In genomic region chr1:58586171-58586997, GRCm38 (mm10) we compare ENCODE assay signal across 7 mouse cellular contexts. TPM values are rescaled to one million over a fixed set of nuclear protein-coding genes. Genes with fewer than 3 reads are reported as not detected.
DNase-seq lines count a peak whose midpoint lies in the region; ATAC-seq and TF ChIP-seq lines count a peak whose summit lies in the region.

Gene Fam126b (minus strand): TSS chr1:58586323.
Gene Ndufb3 (plus strand): TSS chr1:58586384.

- H3K9me3 ChIP-seq in embryonic facial prominence, embryonic 11.5 days (replicated peaks; ENCODE audit: control insufficient read depth, low read length): no peaks in the 10 kb centered on the region
- no peaks in the 10 kb centered on the region for H3K9me3 ChIP-seq in limb, embryonic 12.5 days
- H3K9me3 ChIP-seq in midbrain, embryonic 15.5 days: no peaks in the 10 kb centered on the region

- H3K4me2 ChIP-seq in embryonic facial prominence, embryonic 11.5 days (ENCODE audit: low read depth, low read length): peak within 1 kb of the TSS; percentile 78
- H3K4me2 ChIP-seq in limb, embryonic 12.5 days: peak within 1 kb of the TSS; percentile 87
- peak within 1 kb of the TSS; percentile 77 for H3K4me2 ChIP-seq in midbrain, embryonic 15.5 days

- no peaks in the 10 kb centered on the region for H3K27me3 ChIP-seq in embryonic facial prominence, embryonic 11.5 days (ENCODE audit: control insufficient read depth, insufficient read depth, low read length)
- no peaks in the 10 kb centered on the region for H3K27me3 ChIP-seq in kidney, adult 2 months (replicated peaks; ENCODE audit: control insufficient read depth, insufficient read depth, low read length)
- H3K27me3 ChIP-seq in limb, embryonic 12.5 days: no peaks in the 10 kb centered on the region
- no peaks in the 10 kb centered on the region for H3K27me3 ChIP-seq in midbrain, embryonic 15.5 days (replicated peaks)
- H3K27me3 ChIP-seq in spleen, adult 2 months (ENCODE audit: control insufficient read depth, insufficient read depth, low read length): no peaks in the 10 kb centered on the region

- under 1% methylated on average over 41 of the region's 41 CpGs for WGBS in embryonic facial prominence, embryonic 11.5 days
- WGBS in kidney, adult 2 months: under 1% methylated on average over 41 of the region's 41 CpGs
- WGBS in limb, embryonic 12.5 days: under 1% methylated on average over 40 of the region's 41 CpGs
- whole genome bisulfite sequencing in midbrain, embryonic 15.5 days: under 1% methylated on average over 41 of the region's 41 CpGs
- under 1% methylated on average over 41 of the region's 41 CpGs for WGBS in spleen, adult 2 months

- peak within 1 kb of the TSS; percentile 3; the same call in 1 of the 2 replicates for H3K27ac ChIP-seq in embryonic facial prominence, embryonic 11.5 days (replicated peaks; ENCODE audit: low read depth, low read length)
- peak within 1 kb of the TSS; percentile 86 for H3K27ac ChIP-seq in kidney, adult 2 months (ENCODE audit: insufficient read depth, low read depth, low read length)
- H3K27ac ChIP-seq in limb, embryonic 12.5 days: peak within 1 kb of the TSS; percentile 73; the same call in 1 of the 2 replicates
- peak within 1 kb of the TSS; percentile 84 for H3K27ac ChIP-seq in midbrain, embryonic 15.5 days
- H3K27ac ChIP-seq in spleen, adult 2 months (ENCODE audit: insufficient read depth, low read length): peak within 1 kb of the TSS; percentile 86

- no peak for TF ChIP-seq CTCF in kidney, adult 2 months (conservative IDR thresholded peaks at IDR 0.05; ENCODE audit: insufficient read depth, insufficient read length, low read depth, low read length)
- no peak for TF ChIP-seq CTCF in spleen, adult 2 months (IDR thresholded peaks at IDR 0.05; ENCODE audit: extremely low read depth, insufficient read depth, insufficient read length, insufficient replicate concordance)

- peak within 1 kb of the TSS; percentile 82 for H3K4me3 ChIP-seq in embryonic facial prominence, embryonic 11.5 days (ENCODE audit: low read depth, low read length)
- peak within 1 kb of the TSS; percentile 91 for H3K4me3 ChIP-seq in kidney, adult 2 months (ENCODE audit: insufficient read depth, low read depth, low read length)
- H3K4me3 ChIP-seq in limb, embryonic 12.5 days (replicated peaks): peak within 1 kb of the TSS; percentile 86
- peak within 1 kb of the TSS; percentile 83 for H3K4me3 ChIP-seq in midbrain, embryonic 15.5 days
- peak within 1 kb of the TSS; percentile 77 for H3K4me3 ChIP-seq in spleen, adult 2 months (ENCODE audit: extremely low read depth, insufficient read depth, insufficient read length)

- peak; percentile 94 for DNase-seq in adrenal gland, postnatal 14 days
- DNase-seq in embryonic facial prominence, embryonic 11.5 days (ENCODE audit: low spot score): peak; percentile 90
- peak; percentile 94 to 95 for DNase-seq in heart, adult 18-20 months
- peak; percentile 95 for DNase-seq in kidney, adult 2 months
- DNase-seq in spleen, adult 2 months (ENCODE audit: low read depth in 1 of 2, low spot score in 2 of 2): peak; percentile 78 to 86

- H3K9ac ChIP-seq in embryonic facial prominence, embryonic 11.5 days (replicated peaks; ENCODE audit: low read length): peak within 1 kb of the TSS; percentile 78
- peak within 1 kb of the TSS; percentile 91 for H3K9ac ChIP-seq in limb, embryonic 12.5 days (replicated peaks)
- peak within 1 kb of the TSS; percentile 73 for H3K9ac ChIP-seq in midbrain, embryonic 15.5 days

- TF ChIP-seq POLR2A in kidney, adult 2 months (IDR thresholded peaks at IDR 0.05; ENCODE audit: low read depth, low read length): peak; percentile 43
- TF ChIP-seq POLR2A in spleen, adult 2 months (IDR thresholded peaks at IDR 0.05; ENCODE audit: low read depth, low read length): peak; percentile 51

- peak; percentile 95 for ATAC-seq in embryonic facial prominence, embryonic 11.5 days (replicated peaks; ENCODE audit: insufficient number of reproducible peaks, low FRiP score, low TSS enrichment, low read depth)
- peak; percentile 98 for ATAC-seq in limb, embryonic 12.5 days (ENCODE audit: insufficient number of reproducible peaks, insufficient read depth, low FRiP score, low TSS enrichment, low read depth)
- peak; percentile 100 for ATAC-seq in midbrain, embryonic 15.5 days (replicated peaks)

- no peaks in the 10 kb centered on the region for H3K36me3 ChIP-seq in embryonic facial prominence, embryonic 11.5 days (replicated peaks; ENCODE audit: control insufficient read depth, insufficient read depth, low read depth, low read length)
- H3K36me3 ChIP-seq in kidney, adult 2 months (ENCODE audit: control insufficient read depth, insufficient read depth, low read length): no peaks in the 10 kb centered on the region
- peaks cover 5% of the 10 kb centered on the region; the same call in 1 of the 2 replicates for H3K36me3 ChIP-seq in limb, embryonic 12.5 days
- peaks cover 4% of the 10 kb centered on the region; the same call in 1 of the 2 replicates for H3K36me3 ChIP-seq in midbrain, embryonic 15.5 days (replicated peaks)
- H3K36me3 ChIP-seq in spleen, adult 2 months (ENCODE audit: control insufficient read depth, insufficient read depth, low read length): peaks cover 2% of the 10 kb centered on the region; the same call in 1 of the 2 replicates

- no peaks in the 10 kb centered on the region for H3K4me1 ChIP-seq in embryonic facial prominence, embryonic 11.5 days (ENCODE audit: control insufficient read depth, insufficient read depth, low read length)
- no peaks in the 10 kb centered on the region; the same call in 1 of the 2 replicates for H3K4me1 ChIP-seq in kidney, adult 2 months (ENCODE audit: control insufficient read depth, insufficient read depth, low read length)
- peaks cover 12% of the 10 kb centered on the region for H3K4me1 ChIP-seq in limb, embryonic 12.5 days (replicated peaks)
- peaks cover 16% of the 10 kb centered on the region for H3K4me1 ChIP-seq in midbrain, embryonic 15.5 days
- peaks cover 2% of the 10 kb centered on the region; the same call in 1 of the 2 replicates for H3K4me1 ChIP-seq in spleen, adult 2 months (ENCODE audit: control insufficient read depth, insufficient read depth, insufficient read length)

RNA-seq across cellular contexts. Expression of gene Fam126b, which starts in this region (rescaled TPM):
- total RNA-seq in adrenal gland, postnatal 14 days (2021): 51.3 and 53.5 TPM in 2 replicates
- 6.1 and 6.3 TPM in 2 replicates for polyA plus RNA-seq in embryonic facial prominence, embryonic 11.5 days (2014; fragmentation: Nextera tagmentation; extraction: Ambion mirVana)
- total RNA-seq in heart, adult 18-20 months (2021): 10 to 100 TPM; 13.8 to 14.1 TPM
- polyA plus RNA-seq in kidney, adult 2 months (2012; rRNA removed): 5.3 and 5.4 TPM in 2 replicates
- 6.5 and 7.1 TPM in 2 replicates for polyA plus RNA-seq in limb, embryonic 12.5 days (2016; fragmentation: Nextera tagmentation; extraction: Ambion mirVana)
- 13.7 and 15.6 TPM in 2 replicates for polyA plus RNA-seq in midbrain, embryonic 15.5 days (2015; fragmentation: Nextera tagmentation; extraction: Ambion mirVana)
- 0.67 TPM in 2 replicates for polyA plus RNA-seq in spleen, adult 2 months (2012; rRNA removed)

RNA-seq across cellular contexts. Expression of gene Ndufb3, which starts in this region (rescaled TPM):
- 224 and 254 TPM in 2 replicates for total RNA-seq in adrenal gland, postnatal 14 days (2021)
- polyA plus RNA-seq in embryonic facial prominence, embryonic 11.5 days (2014; fragmentation: Nextera tagmentation; extraction: Ambion mirVana): 152 and 162 TPM in 2 replicates
- total RNA-seq in heart, adult 18-20 months (2021): 100 to 1,000 TPM; 339 to 354 TPM
- 116 and 197 TPM in 2 replicates for polyA plus RNA-seq in kidney, adult 2 months (2012; rRNA removed)
- 155 and 158 TPM in 2 replicates for polyA plus RNA-seq in limb, embryonic 12.5 days (2016; fragmentation: Nextera tagmentation; extraction: Ambion mirVana)
- 147 and 170 TPM in 2 replicates for polyA plus RNA-seq in midbrain, embryonic 15.5 days (2015; fragmentation: Nextera tagmentation; extraction: Ambion mirVana)
- 13.8 and 13.9 TPM in 2 replicates for polyA plus RNA-seq in spleen, adult 2 months (2012; rRNA removed)

Comparison
In these comparisons a context has a peak if more than half of its experiments do, and no peak if none do; other contexts are left out.
1. Peak in every context shown above with its lines: DNase-seq, ATAC-seq, H3K4me3 ChIP-seq and H3K27ac ChIP-seq.
2. H3K27ac ChIP-seq: peak in every context shown above with its lines; median percentile 86 in kidney, adult 2 months; 86 in spleen, adult 2 months; 84 in midbrain, embryonic 15.5 days; 73 in limb, embryonic 12.5 days; 3 in embryonic facial prominence, embryonic 11.5 days.